9 mouse cellular contexts compared by ENCODE assay signal in genomic region chr8:95137641-95138098, GRCm38 (mm10). TPM values are rescaled to one million over a fixed set of nuclear protein-coding genes. Genes with fewer than 3 reads are reported as not detected.
A peak's percentile ranks its signal among the peaks of the same experiment; 100 is the strongest.
DNase-seq lines count a peak whose midpoint lies in the region; ATAC-seq and TF ChIP-seq lines count a peak whose summit lies in the region.
"Had no signal": no experiment of that assay in that cellular context is flagged by ENCODE, and none has a peak within 500 bp of the region (broad histone marks: within the 10 kb centered on the region; RNA-seq: fewer than 3 reads in every experiment).

No protein-coding gene starts in this region.

- 3% methylated on average over 28 of the region's 28 CpGs for WGBS in forebrain, embryonic 14.5 days
- 2% methylated on average over 28 of the region's 28 CpGs for WGBS in hindbrain, embryonic 11.5 days
- 4% methylated on average over 28 of the region's 28 CpGs for WGBS in limb, embryonic 14.5 days
- WGBS in midbrain, embryonic 16.5 days = 5% methylated on average over 28 of the region's 28 CpGs

- H3K4me1 ChIP-seq in erythroblast, embryonic 14.5 days (ENCODE audit: control insufficient read depth) = peaks cover 1% of the 10 kb centered on the region; the same call in 1 of the 2 replicates
- peaks cover 20% of the 10 kb centered on the region for H3K4me1 ChIP-seq in forebrain, embryonic 14.5 days (ENCODE audit: control insufficient read depth, insufficient read depth, low read length)
- H3K4me1 ChIP-seq in hindbrain, embryonic 11.5 days (replicated peaks; ENCODE audit: control insufficient read depth, insufficient read depth, low read length) = peaks cover 10% of the 10 kb centered on the region
- peaks cover 21% of the 10 kb centered on the region for H3K4me1 ChIP-seq in limb, embryonic 14.5 days (ENCODE audit: control insufficient read depth, insufficient read depth, low read length)
- peaks cover 33% of the 10 kb centered on the region for H3K4me1 ChIP-seq in midbrain, embryonic 16.5 days (ENCODE audit: control insufficient read depth, insufficient read depth, low read length)

- no peaks in the 10 kb centered on the region; the same call in 1 of the 2 replicates for H3K36me3 ChIP-seq in erythroblast, embryonic 14.5 days (ENCODE audit: control insufficient read depth)
- H3K36me3 ChIP-seq in forebrain, embryonic 14.5 days (ENCODE audit: control insufficient read depth, insufficient read depth, low read length) = no peaks in the 10 kb centered on the region
- H3K36me3 ChIP-seq in hindbrain, embryonic 11.5 days (ENCODE audit: control insufficient read depth, insufficient read depth, low read length) = no peaks in the 10 kb centered on the region
- peaks cover 8% of the 10 kb centered on the region; the same call in 1 of the 2 replicates for H3K36me3 ChIP-seq in limb, embryonic 14.5 days (ENCODE audit: control insufficient read depth, insufficient read depth, low read length)
- no peaks in the 10 kb centered on the region for H3K36me3 ChIP-seq in midbrain, embryonic 16.5 days (ENCODE audit: control insufficient read depth, insufficient read depth, low read length)
- H3K36me3 ChIP-seq: G1E had no signal

- DNase-seq in forebrain, embryonic 14.5 days (ENCODE audit: low spot score) = peak; percentile 23
- DNase-seq in hindbrain, embryonic 11.5 days (ENCODE audit: low spot score) = peak; percentile 51
- no peak for DNase-seq in limb, embryonic 14.5 days (ENCODE audit: low spot score)
- no peak for DNase-seq in thymus, postnatal 10 days (ENCODE audit: low spot score in 2 of 2)

- peak overlapping the region; percentile 52 for H3K4me2 ChIP-seq in forebrain, embryonic 14.5 days (ENCODE audit: low read length)
- H3K4me2 ChIP-seq in hindbrain, embryonic 11.5 days (replicated peaks; ENCODE audit: low read depth, low read length) = peak overlapping the region; percentile 50
- H3K4me2 ChIP-seq in limb, embryonic 14.5 days (replicated peaks; ENCODE audit: low read depth, low read length, severe bottlenecking) = peak overlapping the region; percentile 52
- peak overlapping the region; percentile 49 for H3K4me2 ChIP-seq in midbrain, embryonic 16.5 days (ENCODE audit: low read length)

- H3K27ac ChIP-seq in forebrain, embryonic 14.5 days (ENCODE audit: low read depth, low read length) = no peak overlapping the region
- H3K27ac ChIP-seq in hindbrain, embryonic 11.5 days (ENCODE audit: low read depth, low read length) = no peak overlapping the region
- 0 out of 2 replicates have a peak overlapping the region, but pooled peaks have one; percentile 5 for H3K27ac ChIP-seq in limb, embryonic 14.5 days (replicated peaks; ENCODE audit: low read depth, low read length)
- no peak overlapping the region for H3K27ac ChIP-seq in midbrain, embryonic 16.5 days (ENCODE audit: low read length)

- no peak for TF ChIP-seq POLR2A in limb, embryonic 14.5 days (IDR thresholded peaks at IDR 0.05; ENCODE audit: borderline replicate concordance, extremely low read depth, insufficient read depth, insufficient read length)

- ATAC-seq in erythroblast, adult 5-6 weeks (replicated peaks; ENCODE audit: low FRiP score, poor library complexity, severe bottlenecking) = no peak
- ATAC-seq in forebrain, embryonic 14.5 days = peak; percentile 13; the same call in 1 of the 2 replicates
- no peak for ATAC-seq in hindbrain, embryonic 11.5 days (ENCODE audit: low FRiP score)
- ATAC-seq in limb, embryonic 14.5 days (ENCODE audit: low FRiP score, low read depth) = peak; percentile 51; the same call in 1 of the 2 replicates
- ATAC-seq in midbrain, embryonic 16.5 days = no peak
- no peak for ATAC-seq in erythroid progenitor cell, adult 5-6 weeks (replicated peaks; ENCODE audit: low FRiP score, poor library complexity, severe bottlenecking)

- peaks cover 55% of the 10 kb centered on the region for H3K27me3 ChIP-seq in erythroblast, embryonic 14.5 days (ENCODE audit: control insufficient read depth)
- peaks cover 18% of the 10 kb centered on the region; the same call in 1 of the 2 replicates for H3K27me3 ChIP-seq in forebrain, embryonic 14.5 days (replicated peaks; ENCODE audit: control insufficient read depth, insufficient read depth, low read length)
- peaks cover 18% of the 10 kb centered on the region for H3K27me3 ChIP-seq in hindbrain, embryonic 11.5 days (ENCODE audit: control insufficient read depth, insufficient read depth, low read length)
- H3K27me3 ChIP-seq in limb, embryonic 14.5 days (ENCODE audit: control insufficient read depth, insufficient read depth, low read length) = peaks cover 6% of the 10 kb centered on the region; the same call in 1 of the 2 replicates
- H3K27me3 ChIP-seq in midbrain, embryonic 16.5 days (ENCODE audit: control insufficient read depth, insufficient read depth, low read depth, low read length) = no peaks in the 10 kb centered on the region

- H3K9ac ChIP-seq in forebrain, embryonic 14.5 days (ENCODE audit: low read length) = peak overlapping the region; percentile 35; the same call in 1 of the 2 replicates
- H3K9ac ChIP-seq in hindbrain, embryonic 11.5 days (ENCODE audit: low read depth, low read length) = no peak overlapping the region
- peak overlapping the region; percentile 31 for H3K9ac ChIP-seq in limb, embryonic 14.5 days (ENCODE audit: low read depth, low read length, severe bottlenecking)
- peak overlapping the region; percentile 48 for H3K9ac ChIP-seq in midbrain, embryonic 16.5 days (ENCODE audit: low read depth, low read length)

- peak overlapping the region; percentile 34 for H3K4me3 ChIP-seq in erythroblast, embryonic 14.5 days (replicated peaks)
- H3K4me3 ChIP-seq in forebrain, embryonic 14.5 days (ENCODE audit: low read depth, low read length) = peak overlapping the region; percentile 19
- H3K4me3 ChIP-seq in hindbrain, embryonic 11.5 days (ENCODE audit: low read depth, low read length) = peak overlapping the region; percentile 18
- peak overlapping the region; percentile 29 for H3K4me3 ChIP-seq in limb, embryonic 14.5 days (replicated peaks; ENCODE audit: low read length)
- H3K4me3 ChIP-seq in midbrain, embryonic 16.5 days (ENCODE audit: low read depth, low read length) = peak overlapping the region; percentile 19

- no peaks in the 10 kb centered on the region for H3K9me3 ChIP-seq in erythroblast, embryonic 14.5 days (ENCODE audit: control insufficient read depth, low read length)
- no peaks in the 10 kb centered on the region for H3K9me3 ChIP-seq in forebrain, embryonic 14.5 days (replicated peaks; ENCODE audit: control insufficient read depth, low read length)
- no peaks in the 10 kb centered on the region for H3K9me3 ChIP-seq in hindbrain, embryonic 11.5 days (ENCODE audit: control insufficient read depth, low read length)
- H3K9me3 ChIP-seq in limb, embryonic 14.5 days (ENCODE audit: control insufficient read depth, low read length) = no peaks in the 10 kb centered on the region
- no peaks in the 10 kb centered on the region for H3K9me3 ChIP-seq in midbrain, embryonic 16.5 days (replicated peaks; ENCODE audit: control insufficient read depth, low read length, poor library complexity, severe bottlenecking)
- H3K9me3 ChIP-seq: G1E had no signal

RNA-seq across cellular contexts. Expression of gene Katnb1, which starts 56.7 kb away (rescaled TPM):
- 2.6 and 3.9 TPM in 2 replicates for polyA plus RNA-seq in erythroblast, embryonic 14.5 days (2012)
- total RNA-seq in erythroblast, adult 5-6 weeks (2015; ENCODE audit: low replicate concordance) = 1.7 and 1.9 TPM in 2 replicates
- 9.1 and 12.3 TPM in 2 replicates for total RNA-seq in erythroblast, adult 5-6 weeks (2017; ENCODE audit: low replicate concordance)
- polyA plus RNA-seq in forebrain, embryonic 14.5 days (2014; fragmentation: Nextera tagmentation; extraction: Ambion mirVana) = 26.2 and 37.0 TPM in 2 replicates
- 24.8 and 30.0 TPM in 2 replicates for polyA plus RNA-seq in hindbrain, embryonic 11.5 days (2014; fragmentation: Nextera tagmentation; extraction: Ambion mirVana)
- polyA plus RNA-seq in limb, embryonic 14.5 days (2012; rRNA removed) = 31.6 and 39.4 TPM in 2 replicates
- 21.4 and 21.6 TPM in 2 replicates for polyA plus RNA-seq in limb, embryonic 14.5 days (2014; fragmentation: Nextera tagmentation; extraction: Ambion mirVana)
- 43.4 and 50.2 TPM in 2 replicates for polyA plus RNA-seq in midbrain, embryonic 16.5 days (2015; fragmentation: Nextera tagmentation; extraction: Ambion mirVana)
- 8.8 and 10.8 TPM in 2 replicates for total RNA-seq in erythroid progenitor cell, adult 5-6 weeks (2015; ENCODE audit: low replicate concordance)
- 13.9 and 23.1 TPM in 2 replicates for total RNA-seq in erythroid progenitor cell, adult 5-6 weeks (2017; ENCODE audit: low replicate concordance)

Comparison
In these comparisons a context has a peak if more than half of its experiments do, and no peak if none do; other contexts are left out.
1. ATAC-seq: peak in forebrain, embryonic 14.5 days (single experiment) and limb, embryonic 14.5 days (single experiment); none in erythroblast, adult 5-6 weeks (single experiment), hindbrain, embryonic 11.5 days (single experiment), midbrain, embryonic 16.5 days (single experiment) and erythroid progenitor cell, adult 5-6 weeks (single experiment).
2. DNase-seq: peak in forebrain, embryonic 14.5 days (single experiment) and hindbrain, embryonic 11.5 days (single experiment); none in limb, embryonic 14.5 days (single experiment) and thymus, postnatal 10 days (0 of 2).
3. Peak in every context shown above with its lines, with median percentiles within 50 percentile points of each other: H3K4me3 ChIP-seq and H3K4me2 ChIP-seq.